Mouse (Mus musculus) liver, embryonic 12.5 days (tissue): ENCODE measurements around the gene Asah2. TPM values are rescaled to one million over a fixed set of nuclear protein-coding genes. Genes with fewer than 3 reads are reported as not detected.

Experiments used
- ATAC-seq: fragments of 200-750 bp; cut with Nextera tagmentation; 2 replicates; pipeline ENCODE4 v1.8.0; 2017; ENCODE audit warnings: moderate number of reproducible peaks, mild to moderate bottlenecking, moderate library complexity
- H3K27ac ChIP-seq: fragments of 300-500 bp; sonication (generic); 2 replicates; pipeline ENCODE4 v1.5.1; 2016; ENCODE audit warnings: mild to moderate bottlenecking
- H3K27me3 ChIP-seq: fragments of 300-500 bp; sonication (generic); replicated peaks from 2 replicates; pipeline ENCODE4 v1.6.1; 2016; ENCODE audit warnings: mild to moderate bottlenecking, moderate library complexity
- H3K36me3 ChIP-seq: fragments of 300-500 bp; sonication (generic); 2 replicates; pipeline ENCODE4 v1.6.1; 2016; ENCODE audit warnings: mild to moderate bottlenecking, moderate library complexity
- H3K4me1 ChIP-seq: fragments of 300-500 bp; sonication (generic); 2 replicates; pipeline ENCODE4 v1.6.1; 2016
- H3K4me2 ChIP-seq: fragments of 300-500 bp; sonication (generic); 2 replicates; pipeline ENCODE4 v1.6.1; 2016; ENCODE audit warnings: mild to moderate bottlenecking, moderate library complexity
- H3K4me3 ChIP-seq: fragments of 300-500 bp; sonication (generic); 2 replicates; pipeline ENCODE4 v1.5.1; 2016; ENCODE audit warnings: mild to moderate bottlenecking, moderate library complexity
- H3K9ac ChIP-seq: fragments of 300-500 bp; sonication (generic); 2 replicates; pipeline ENCODE4 v1.6.1; 2016; ENCODE audit warnings: mild to moderate bottlenecking, moderate library complexity
- H3K9me3 ChIP-seq: fragments of 300-500 bp; sonication (generic); replicated peaks from 2 replicates; pipeline ENCODE4 v1.6.1; 2016; ENCODE audit warnings: mild to moderate bottlenecking, moderate library complexity
- WGBS: fragments of 180-500 bp; shearing (Covaris S2); methylation state at CpG from one replicate; pipeline ENCODE4 v1.1.7; 2016; ENCODE audit not compliant: insufficient replicate concordance; 5-methylcytosine and 5-hydroxymethylcytosine counted together
- polyA plus RNA-seq: library from polyadenylated mRNA; unstranded; fragments of >200 nt; fragmentation: Nextera tagmentation; extraction: Ambion mirVana; gene quantifications from 2 replicates; pipeline ENCODE4 v1.2.1, GENCODE M21; 2016

Asah2 gene
- polyA plus RNA-seq, 1 experiment from 2014 or later: 0.48 TPM

DNA sequence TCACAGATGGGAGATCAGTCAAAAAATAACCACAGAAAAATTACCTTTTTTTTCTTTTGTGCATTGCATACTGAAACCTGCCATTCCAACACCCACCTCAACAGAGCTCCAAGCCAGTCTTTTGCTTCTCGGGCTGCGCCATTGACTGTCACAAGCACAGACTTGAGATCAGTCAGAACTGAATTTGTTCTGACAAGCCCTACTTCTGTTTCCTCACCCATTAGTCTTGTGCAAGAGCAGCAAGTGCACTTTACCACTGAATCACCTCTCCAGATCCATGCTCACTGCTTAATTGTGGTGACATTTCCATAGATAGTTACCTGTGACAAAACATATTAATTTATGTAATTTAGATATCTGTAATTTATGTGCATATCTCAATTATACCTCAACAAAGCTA, 147.6 kb downstream of the Asah2 start:
- no peaks in the 10 kb centered on the region for H3K9me3 ChIP-seq
- no peaks in the 10 kb centered on the region for H3K36me3 ChIP-seq
- no peaks in the 10 kb centered on the region for H3K27me3 ChIP-seq
- no peak for ATAC-seq
- 78% methylated on average over 2 of the region's 2 CpGs for WGBS
- no peak overlapping the region for H3K9ac ChIP-seq
- no peak overlapping the region for H3K4me2 ChIP-seq
- H3K4me3 ChIP-seq: no peak overlapping the region
- H3K27ac ChIP-seq: no peak overlapping the region
- no peaks in the 10 kb centered on the region for H3K4me1 ChIP-seq

- no peak overlapping the region for H3K9ac ChIP-seq
- no peaks in the 10 kb centered on the region for H3K9me3 ChIP-seq
- no peaks in the 10 kb centered on the region for H3K4me1 ChIP-seq
- H3K27me3 ChIP-seq: no peaks in the 10 kb centered on the region
- H3K4me2 ChIP-seq: no peak overlapping the region
- H3K36me3 ChIP-seq: no peaks in the 10 kb centered on the region
- no peak overlapping the region for H3K27ac ChIP-seq
- 26% methylated on average over 2 of the region's 2 CpGs for WGBS
- no peak overlapping the region for H3K4me3 ChIP-seq
- ATAC-seq: no peak
These were observed 151.7 kb downstream of the Asah2 start for GRCm38 (mm10) chr19:31956359-31956758.

DNA sequence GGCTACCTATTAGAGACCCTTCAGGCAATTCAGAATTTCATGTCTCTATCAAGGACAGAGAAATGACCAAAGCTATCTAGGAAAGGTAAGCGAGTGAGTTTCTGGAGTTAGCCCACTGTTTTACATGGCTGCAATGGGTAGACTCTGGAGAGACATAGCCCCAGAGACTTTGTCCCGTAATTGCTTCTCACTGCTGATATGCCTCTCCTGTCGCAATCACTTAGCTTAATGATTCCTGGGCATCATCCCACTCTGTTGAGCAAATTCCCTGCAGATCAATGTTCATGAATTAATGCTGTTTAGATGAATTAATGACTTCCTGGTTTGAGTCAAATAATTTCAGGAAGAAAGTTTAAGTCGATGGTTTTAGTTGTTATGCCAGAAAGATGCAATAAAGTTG, 153.3 kb downstream of the Asah2 start:
- Histone ChIP-seq H3K36me3 (no peaks in the 10 kb centered on the region), H3K27ac (no peak overlapping the region), H3K9me3 (no peaks in the 10 kb centered on the region), H3K4me3 (no peak overlapping the region), H3K27me3 (no peaks in the 10 kb centered on the region), H3K4me1 (no peaks in the 10 kb centered on the region), H3K4me2 (no peak overlapping the region), H3K9ac (no peak overlapping the region)
- 62% methylated on average over 4 of the region's 4 CpGs for WGBS
- ATAC-seq: no peak

- no peak overlapping the region for H3K4me3 ChIP-seq
- no peak overlapping the region for H3K4me2 ChIP-seq
- H3K9ac ChIP-seq: no peak overlapping the region
- WGBS: 73% methylated on average over 4 of the region's 4 CpGs
- H3K4me1 ChIP-seq: no peaks in the 10 kb centered on the region
- H3K27me3 ChIP-seq: no peaks in the 10 kb centered on the region
- H3K9me3 ChIP-seq: no peaks in the 10 kb centered on the region
- ATAC-seq: no peak
- no peak overlapping the region for H3K27ac ChIP-seq
- no peaks in the 10 kb centered on the region for H3K36me3 ChIP-seq
These were observed 153.7 kb downstream of the Asah2 start for GRCm38 (mm10) chr19:31954267-31954666.

DNA sequence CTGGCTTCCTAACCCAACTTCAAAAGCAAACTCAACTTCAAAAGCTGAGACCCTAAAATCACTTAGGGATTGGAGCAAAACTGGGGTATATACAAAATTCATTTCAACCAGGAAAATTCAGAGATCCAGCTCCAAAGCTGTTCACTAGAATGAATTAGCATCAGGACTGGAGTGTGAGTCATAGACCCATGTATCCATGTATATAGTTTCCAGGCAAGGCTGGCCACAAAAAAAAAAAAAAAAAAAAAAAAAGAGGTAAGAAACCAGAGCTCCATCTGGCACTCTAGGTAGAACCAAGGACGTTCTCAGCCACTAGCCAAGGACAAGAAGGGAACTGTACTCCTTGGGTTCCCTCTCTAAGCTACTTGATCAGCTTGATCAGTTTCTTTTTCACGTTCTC, 154.2 kb downstream of the Asah2 start:
- Histone ChIP-seq H3K9ac (no peak overlapping the region), H3K27me3 (no peaks in the 10 kb centered on the region), H3K27ac (no peak overlapping the region), H3K4me1 (no peaks in the 10 kb centered on the region), H3K36me3 (no peaks in the 10 kb centered on the region), H3K4me3 (no peak overlapping the region), H3K4me2 (no peak overlapping the region), H3K9me3 (no peaks in the 10 kb centered on the region)
- 64% methylated on average over 2 of the region's 2 CpGs for WGBS
- no peak for ATAC-seq

GRCm38 (mm10) chr19:31950793-31951489, 157.1 kb downstream of the Asah2 start:
- ATAC-seq: no peak
- no peak overlapping the region for H3K27ac ChIP-seq
- no peaks in the 10 kb centered on the region for H3K9me3 ChIP-seq
- H3K4me1 ChIP-seq: no peaks in the 10 kb centered on the region
- no peak overlapping the region for H3K4me2 ChIP-seq
- H3K4me3 ChIP-seq: no peak overlapping the region
- WGBS: 39% methylated on average over 7 of the region's 7 CpGs
- H3K9ac ChIP-seq: no peak overlapping the region
- H3K36me3 ChIP-seq: peaks cover 2% of the 10 kb centered on the region; the same call in 1 of the 2 replicates
- H3K27me3 ChIP-seq: no peaks in the 10 kb centered on the region

Other genes starting within 250 kb of the Asah2 start
- gene A1cf, start 239.4 kb downstream of the Asah2 start, polyA plus RNA-seq: 8.0 and 8.6 TPM in 2 replicates